Mouse (Mus musculus) heart, adult 2 months (tissue): ENCODE measurements around the gene Man1c1. TPM values are rescaled to one million over a fixed set of nuclear protein-coding genes. Genes with fewer than 3 reads are reported as not detected.

Experiments
- DNase-seq, 2 experiments: peaks; one replicate each; pipeline ENCODE4 v3.0.0; 2021
- H3K27ac ChIP-seq: fragments of 200-600 bp; 2 replicates; pipeline ENCODE4 v1.8.1; 2022
- H3K27me3 ChIP-seq: fragments of 200-500 bp; 2 replicates; pipeline ENCODE4 v1.6.1; 2012; ENCODE audit warnings: mild to moderate bottlenecking, low read length, inconsistent platforms, mixed read lengths; ENCODE audit not compliant: control insufficient read depth, insufficient read depth
- H3K36me3 ChIP-seq: fragments of 200-500 bp; 2 replicates; pipeline ENCODE4 v1.6.1; 2012; ENCODE audit warnings: low read length, inconsistent platforms; ENCODE audit not compliant: control insufficient read depth, insufficient read depth
- H3K4me1 ChIP-seq: fragments of 200-500 bp; 2 replicates; pipeline ENCODE4 v1.6.1; 2011; ENCODE audit warnings: low read length; ENCODE audit not compliant: control insufficient read depth, insufficient read depth
- H3K4me3 ChIP-seq: fragments of 200-600 bp; 2 replicates; pipeline ENCODE4 v1.8.1; 2022
- H3K79me2 ChIP-seq: fragments of 200-500 bp; replicated peaks from 2 replicates; pipeline ENCODE4 v1.6.1; 2012; ENCODE audit warnings: mild to moderate bottlenecking, inconsistent platforms, low read length, moderate library complexity, mixed read lengths; ENCODE audit not compliant: control insufficient read depth, insufficient read depth
- H3K9ac ChIP-seq: fragments of 200-500 bp; 2 replicates; pipeline ENCODE4 v1.6.1; 2012; ENCODE audit warnings: low read depth, mild to moderate bottlenecking, control low read depth, inconsistent platforms, low read length, mixed read lengths
- CTCF ChIP-seq: fragments of 200-600 bp; IDR thresholded peaks from 2 replicates; pipeline ENCODE4 v1.8.1; 2022; ENCODE audit warnings: antibody characterized with exemption, mild to moderate bottlenecking, moderate library complexity
- EP300 ChIP-seq: fragments of 200-500 bp; IDR thresholded peaks from 2 replicates; pipeline ENCODE4 v1.6.1; 2011; ENCODE audit warnings: low read depth, low read length, control low read depth; ENCODE audit not compliant: insufficient read depth
- POLR2A ChIP-seq: fragments of 200-500 bp; IDR thresholded peaks from 2 replicates; pipeline ENCODE4 v1.6.1; 2011; ENCODE audit warnings: mild to moderate bottlenecking, low read depth, low read length, control low read depth; ENCODE audit not compliant: insufficient read depth
- WGBS: fragments of 180-500 bp; shearing (Covaris S2); methylation state at CpG from one replicate; pipeline ENCODE4 v1.1.7; 2018; 5-methylcytosine and 5-hydroxymethylcytosine counted together
- intact Hi-C: fragments of 180-260 bp; cut with DNase I; formaldehyde crosslinking; loops from one replicate; pipeline ENCODE4 v1.15.1; 2025
- microRNA-seq, 2 experiments: library from miRNA; unstranded; fragments of <30 nt; microRNA quantifications; one replicate each; pipeline ENCODE4 v1.2.0; 2021
- polyA plus RNA-seq: library from polyadenylated mRNA; depleted of rRNA; stranded (reverse); fragments of >200 nt; gene quantifications from 2 replicates; pipeline ENCODE4 v1.2.3, GENCODE M21; 2012; rRNA removed
- total RNA-seq, 2 experiments: library from RNA; stranded (reverse); gene quantifications; 2 replicates each; pipeline ENCODE4 v1.2.3; 2021

The Man1c1 gene
- total and polyA plus RNA-seq, 3 experiments = 14.1 to 28.4 (median 24.8) TPM

GRCm38 (mm10) chr4:134511730-134512129, 192.4 kb downstream of the Man1c1 start:
- no peak overlapping the region for H3K4me3 ChIP-seq
- DNase-seq = no peak
- no peaks in the 10 kb centered on the region for H3K79me2 ChIP-seq
- no peaks in the 10 kb centered on the region for H3K27me3 ChIP-seq
- no peak for TF ChIP-seq CTCF
- TF ChIP-seq EP300 = no peak
- TF ChIP-seq POLR2A = no peak
- 34% methylated on average over 6 of the region's 6 CpGs for WGBS
- H3K4me1 ChIP-seq = no peaks in the 10 kb centered on the region; the same call in 1 of the 2 replicates
- no peak overlapping the region for H3K9ac ChIP-seq
- H3K27ac ChIP-seq = no peak overlapping the region
- no peaks in the 10 kb centered on the region; the same call in 1 of the 2 replicates for H3K36me3 ChIP-seq
- intact Hi-C loops = no loop called here

Small RNA genes within 50 kb of the gene (microRNA-seq; reads per million reads assigned to microRNA genes)
- 0 reads per million in 2 experiments for gene Mir6403

Other genes starting within 250 kb of the Man1c1 start
- 10 to 100 TPM; 20.1 to 23.0 TPM for gene Stmn1, start 236.0 kb downstream of the Man1c1 start, total RNA-seq
- 7.2 and 10.9 TPM in 2 replicates for gene Stmn1, start 236.0 kb downstream of the Man1c1 start, polyA plus RNA-seq
- 10 to 100 TPM; 13.4 to 16.7 TPM for gene Paqr7, start 207.6 kb downstream of the Man1c1 start, total RNA-seq
- 22.6 and 37.2 TPM in 2 replicates for gene Paqr7, start 207.6 kb downstream of the Man1c1 start, polyA plus RNA-seq
- under 1 TPM; 0.18 TPM for gene Aunip, start 193.3 kb downstream of the Man1c1 start, total RNA-seq
- gene Aunip, start 193.3 kb downstream of the Man1c1 start, polyA plus RNA-seq = not detected in 2 replicates
- 100 to 1,000 TPM; 170 to 191 TPM for gene Mtfr1l, start 168.9 kb downstream of the Man1c1 start, total RNA-seq
- 196 and 278 TPM in 2 replicates for gene Mtfr1l, start 168.9 kb downstream of the Man1c1 start, polyA plus RNA-seq
- gene Selenon, start 152.1 kb downstream of the Man1c1 start, total RNA-seq = 10 to 100 TPM; 18.6 to 19.9 TPM
- gene Selenon, start 152.1 kb downstream of the Man1c1 start, polyA plus RNA-seq = 22.5 and 23.6 TPM in 2 replicates
- gene Ldlrap1, start 63.7 kb upstream of the Man1c1 start, total RNA-seq = 10 to 100 TPM; 11.5 to 12.6 TPM
- 12.4 and 14.1 TPM in 2 replicates for gene Ldlrap1, start 63.7 kb upstream of the Man1c1 start, polyA plus RNA-seq
- 10 to 100 TPM; 16.9 to 23.4 TPM for gene Maco1, start 149.1 kb upstream of the Man1c1 start, total RNA-seq
- 5.5 and 9.2 TPM in 2 replicates for gene Maco1, start 149.1 kb upstream of the Man1c1 start, polyA plus RNA-seq
- gene Rhd, start 160.2 kb upstream of the Man1c1 start, total RNA-seq = 1 to 10 TPM; 3.2 to 5.7 TPM
- gene Rhd, start 160.2 kb upstream of the Man1c1 start, polyA plus RNA-seq = 5.8 and 6.0 TPM in 2 replicates
- 10 to 100 TPM; 59.3 to 69.2 TPM for gene Tmem50a, start 210.7 kb upstream of the Man1c1 start, total RNA-seq
- 81.8 and 106 TPM in 2 replicates for gene Tmem50a, start 210.7 kb upstream of the Man1c1 start, polyA plus RNA-seq
- 100 to 1,000 TPM; 137 to 175 TPM for gene Rsrp1, start 219.3 kb upstream of the Man1c1 start, total RNA-seq
- gene Rsrp1, start 219.3 kb upstream of the Man1c1 start, polyA plus RNA-seq = 192 TPM in 2 replicates
- gene Syf2, start 226.6 kb upstream of the Man1c1 start, total RNA-seq = 10 to 100 TPM; 48.7 to 61.1 TPM
- 24.9 and 34.1 TPM in 2 replicates for gene Syf2, start 226.6 kb upstream of the Man1c1 start, polyA plus RNA-seq